Mouse (Mus musculus) limb, embryonic 14.5 days (tissue): ENCODE results near the gene Gon7. TPM values are rescaled to one million over a fixed set of nuclear protein-coding genes. Genes with fewer than 3 reads are reported as not detected.

Source experiments
- ATAC-seq: fragments of 200-750 bp; cut with Nextera tagmentation; 2 replicates; pipeline ENCODE4 v1.8.0; 2017; ENCODE audit warnings: low read depth, moderate number of reproducible peaks, moderate TSS enrichment; ENCODE audit not compliant: low FRiP score
- DNase-seq: peaks from one replicate; pipeline ENCODE4 v3.0.0-alpha.2; 2015; ENCODE audit warnings: low spot score
- H3K27ac ChIP-seq: fragments of 300-500 bp; sonication (generic); replicated peaks from 2 replicates; pipeline ENCODE4 v1.5.1; 2014; ENCODE audit warnings: low read depth, mild to moderate bottlenecking, low read length, moderate library complexity, mixed read lengths
- H3K27me3 ChIP-seq: fragments of 300-500 bp; sonication (generic); 2 replicates; pipeline ENCODE4 v1.6.1; 2014; ENCODE audit warnings: low read length, mixed read lengths; ENCODE audit not compliant: control insufficient read depth, insufficient read depth
- H3K36me3 ChIP-seq: fragments of 300-500 bp; sonication (generic); 2 replicates; pipeline ENCODE4 v1.6.1; 2014; ENCODE audit warnings: mild to moderate bottlenecking, low read length, moderate library complexity, mixed read lengths; ENCODE audit not compliant: control insufficient read depth, insufficient read depth
- H3K4me1 ChIP-seq: fragments of 300-500 bp; sonication (generic); 2 replicates; pipeline ENCODE4 v1.6.1; 2014; ENCODE audit warnings: antibody characterized with exemption, low read length, mixed read lengths; ENCODE audit not compliant: control insufficient read depth, insufficient read depth
- H3K4me2 ChIP-seq: fragments of 300-500 bp; sonication (generic); replicated peaks from 2 replicates; pipeline ENCODE4 v1.6.1; 2014; ENCODE audit warnings: low read depth, mild to moderate bottlenecking, low read length, moderate library complexity; ENCODE audit not compliant: severe bottlenecking
- H3K4me3 ChIP-seq: fragments of 300-500 bp; sonication (generic); replicated peaks from 2 replicates; pipeline ENCODE4 v1.5.1; 2014; ENCODE audit warnings: low read length
- H3K9ac ChIP-seq: fragments of 300-500 bp; sonication (generic); 2 replicates; pipeline ENCODE4 v1.6.1; 2014; ENCODE audit warnings: mild to moderate bottlenecking, low read depth, low read length, moderate library complexity; ENCODE audit not compliant: severe bottlenecking
- H3K9me3 ChIP-seq: fragments of 300-500 bp; sonication (generic); 2 replicates; pipeline ENCODE4 v1.6.1; 2016; ENCODE audit warnings: low read length; ENCODE audit not compliant: control insufficient read depth
- POLR2A ChIP-seq: fragments of 200-500 bp; IDR thresholded peaks from 2 replicates; pipeline ENCODE4 v1.8.0; 2012; ENCODE audit warnings: inconsistent platforms, mild to moderate bottlenecking, moderate library complexity, borderline replicate concordance; ENCODE audit not compliant: insufficient read depth, insufficient read length; ENCODE audit errors: extremely low read depth
- WGBS: fragments of 180-500 bp; shearing (Covaris S2); extraction: QIAGEN DNeasy Blood & Tissue Kit; methylation state at CpG from one replicate; pipeline ENCODE4 v1.1.7; 2014; 5-methylcytosine and 5-hydroxymethylcytosine counted together
- polyA plus RNA-seq, 2 experiments: library from polyadenylated mRNA; depleted of rRNA in 1 of 2; stranded (reverse) in 1 of 2; unstranded in 1 of 2; fragments of >200 nt; fragmentation: Nextera tagmentation in 1 of 2; extraction: Ambion mirVana in 1 of 2; gene quantifications; 2 replicates each; pipeline versions ENCODE4 v1.2.1 to v1.2.3; 2012 to 2014

Gon7 gene
- polyA plus RNA-seq, 2 experiments: 16.9 to 17.7 TPM

DNA sequence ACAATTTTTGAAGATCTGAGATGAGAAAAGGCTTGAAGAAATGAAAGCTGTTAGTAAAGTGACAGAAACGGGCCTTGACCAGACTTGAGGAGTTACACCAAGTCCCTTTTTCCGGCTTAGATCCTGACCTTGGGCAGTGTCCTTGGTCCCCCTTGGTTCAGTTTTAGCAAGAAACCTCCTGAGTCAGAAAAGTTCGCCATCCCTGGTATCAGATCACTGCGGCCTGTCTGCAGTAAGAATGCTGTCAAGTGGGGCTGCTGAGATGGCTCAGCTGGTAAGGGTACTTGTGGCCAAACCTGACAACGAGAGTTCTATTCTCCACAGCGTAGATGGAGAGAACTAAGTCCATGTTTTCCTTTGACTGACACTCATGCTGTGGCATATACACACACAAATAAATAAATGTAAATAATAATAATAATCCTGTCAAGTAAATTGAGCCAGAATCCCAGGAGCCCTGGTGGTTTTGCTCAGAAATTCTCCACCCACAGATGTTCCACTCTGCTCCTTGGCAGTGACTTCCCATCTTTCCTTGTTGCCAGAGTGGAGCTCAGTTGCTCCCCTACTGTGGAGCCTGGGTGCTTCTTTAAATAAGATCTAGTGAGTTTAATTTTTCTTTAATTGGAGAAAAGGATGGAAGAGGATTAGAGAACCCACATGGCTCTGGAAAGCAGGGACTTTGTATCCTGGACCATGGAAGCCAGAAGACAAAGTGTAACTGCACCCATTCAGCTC is 51.5 kb downstream of the Gon7 start:
- no peak overlapping the region for H3K4me3 ChIP-seq
- no peak for ATAC-seq
- H3K36me3 ChIP-seq: no peaks in the 10 kb centered on the region
- no peak overlapping the region for H3K9ac ChIP-seq
- no peak overlapping the region for H3K27ac ChIP-seq
- DNase-seq: no peak
- H3K27me3 ChIP-seq: no peaks in the 10 kb centered on the region
- no peak for TF ChIP-seq POLR2A
- no peaks in the 10 kb centered on the region for H3K9me3 ChIP-seq
- H3K4me2 ChIP-seq: no peak overlapping the region
- peaks cover 20% of the 10 kb centered on the region for H3K4me1 ChIP-seq
- WGBS: 70% methylated on average over 6 of the region's 6 CpGs

- Histone ChIP-seq H3K4me3 (peak overlapping the region; percentile 75), H3K27me3 (no peaks in the 10 kb centered on the region), H3K9ac (peak overlapping the region; percentile 87), H3K4me2 (peak overlapping the region; percentile 94), H3K36me3 (no peaks in the 10 kb centered on the region), H3K27ac (peak overlapping the region; percentile 70; the same call in 1 of the 2 replicates), H3K9me3 (no peaks in the 10 kb centered on the region), H3K4me1 (peaks cover 23% of the 10 kb centered on the region)
- peak; percentile 76 for DNase-seq
- WGBS: 3% methylated on average over 34 of the region's 45 CpGs
- TF ChIP-seq POLR2A: 0 out of 2 replicates have a peak, but pooled peaks have one; percentile 12
- peak; percentile 77 for ATAC-seq
Measured at GRCm38 (mm10) chr12:102705216-102705871, 52.3 kb downstream of the Gon7 start.

DNA sequence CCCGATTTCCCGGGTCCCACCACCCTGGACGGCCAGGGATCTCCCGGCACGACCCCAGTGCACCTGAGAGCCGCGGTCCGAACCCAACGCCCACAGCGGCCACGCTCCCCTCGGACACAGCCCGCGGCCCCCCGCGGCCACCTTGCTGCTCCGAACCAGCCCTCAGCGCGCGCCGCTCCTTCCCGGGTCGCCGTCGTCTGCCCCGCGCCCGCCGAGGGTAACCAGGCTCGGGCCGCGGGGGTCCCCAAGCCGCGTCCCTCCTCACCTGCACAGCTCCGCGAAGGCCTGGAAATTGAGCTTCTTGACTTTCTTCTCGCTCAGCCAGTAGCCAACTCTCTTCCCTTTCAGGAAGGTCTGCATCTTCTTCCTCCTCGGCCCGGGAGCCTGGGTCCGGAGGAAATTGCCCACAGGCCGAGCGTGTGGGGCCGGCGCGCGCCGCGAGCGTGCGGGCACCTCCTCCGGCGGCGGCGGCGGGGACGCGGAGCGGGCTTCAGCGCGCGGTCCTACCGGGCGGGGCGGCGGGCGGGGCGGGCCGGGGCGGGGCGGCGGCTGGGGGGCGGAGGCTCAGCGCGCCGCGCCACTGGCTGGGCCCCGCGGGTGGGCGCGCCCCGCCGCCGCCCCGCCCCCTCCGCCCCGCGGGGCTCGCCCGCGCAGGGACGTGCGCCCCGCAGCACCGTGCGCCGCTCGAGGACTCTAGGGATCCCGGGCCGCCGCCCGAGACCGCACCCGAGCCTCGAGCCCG is 53.0 kb downstream of the Gon7 start, which contains the start of gene Itpk1:
Itpk1 (minus strand) TSS at position 474 of the 742 bp plus-strand sequence.
- WGBS: under 1% methylated on average over 29 of the region's 105 CpGs
- DNase-seq: peak; percentile 38
- Histone ChIP-seq H3K9me3 (no peaks in the 10 kb centered on the region), H3K4me1 (peaks cover 28% of the 10 kb centered on the region), H3K4me2 (peak within 1 kb of the TSS; percentile 94), H3K36me3 (no peaks in the 10 kb centered on the region), H3K27ac (peak within 1 kb of the TSS; percentile 70; the same call in 1 of the 2 replicates), H3K4me3 (peak within 1 kb of the TSS; percentile 75), H3K9ac (peak within 1 kb of the TSS; percentile 87), H3K27me3 (no peaks in the 10 kb centered on the region)
- peak; percentile 91 for ATAC-seq
- TF ChIP-seq POLR2A: no peak

DNA sequence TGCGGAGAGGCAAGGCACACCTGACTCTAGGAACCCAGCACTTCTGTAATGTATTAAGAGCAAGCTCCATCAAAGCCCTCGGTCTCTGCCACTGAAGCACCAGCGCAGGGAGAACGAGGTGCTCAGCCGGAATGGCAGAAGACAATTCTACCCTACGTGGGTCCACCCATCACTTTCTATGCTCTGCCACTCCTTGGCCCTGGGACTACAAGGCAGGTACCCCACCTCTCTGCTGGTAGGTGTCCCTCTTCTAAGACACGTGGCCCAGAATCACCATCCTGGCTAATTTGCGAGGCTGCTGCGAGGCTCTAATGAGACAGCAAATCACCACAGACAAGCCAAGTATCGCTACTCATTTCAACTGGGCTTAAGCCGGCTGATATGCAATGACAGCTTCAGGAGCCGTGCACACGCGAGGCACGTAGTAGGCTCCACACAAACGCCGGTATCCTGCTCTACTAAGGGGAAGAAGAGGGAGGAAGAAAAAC is 53.6 kb downstream of the Gon7 start:
- WGBS: 6% methylated on average over 17 of the region's 17 CpGs
- TF ChIP-seq POLR2A: no peak
- DNase-seq: no peak
- Histone ChIP-seq H3K9me3 (no peaks in the 10 kb centered on the region), H3K4me2 (peak overlapping the region; percentile 94), H3K27ac (no peak overlapping the region), H3K4me3 (peak overlapping the region; percentile 75), H3K27me3 (no peaks in the 10 kb centered on the region), H3K4me1 (peaks cover 35% of the 10 kb centered on the region), H3K9ac (peak overlapping the region; percentile 87), H3K36me3 (no peaks in the 10 kb centered on the region)
- ATAC-seq: no peak

- Histone ChIP-seq H3K36me3 (no peaks in the 10 kb centered on the region), H3K9ac (peak overlapping the region; percentile 87), H3K9me3 (no peaks in the 10 kb centered on the region), H3K4me2 (peak overlapping the region; percentile 94), H3K4me3 (peak overlapping the region; percentile 75), H3K27me3 (no peaks in the 10 kb centered on the region), H3K27ac (no peak overlapping the region), H3K4me1 (peaks cover 40% of the 10 kb centered on the region)
- DNase-seq: no peak
- TF ChIP-seq POLR2A: no peak
- WGBS: 39% methylated on average over 6 of the region's 6 CpGs
- ATAC-seq: no peak
Measured at GRCm38 (mm10) chr12:102703441-102703840, 54.2 kb downstream of the Gon7 start.

Other genes with a start within 250 kb of the Gon7 start
- 0.08 and 0.45 TPM in 2 replicates for gene Chga, start 202.8 kb downstream of the Gon7 start, polyA plus RNA-seq (2012; rRNA removed)
- 0.23 and 0.44 TPM in 2 replicates for gene Chga, start 202.8 kb downstream of the Gon7 start, polyA plus RNA-seq (2014; fragmentation: Nextera tagmentation; extraction: Ambion mirVana)
- gene Itpk1, start 52.9 kb downstream of the Gon7 start, polyA plus RNA-seq (2012; rRNA removed): 10.3 and 12.3 TPM in 2 replicates
- 8.3 and 9.1 TPM in 2 replicates for gene Itpk1, start 52.9 kb downstream of the Gon7 start, polyA plus RNA-seq (2014; fragmentation: Nextera tagmentation; extraction: Ambion mirVana)
- gene Moap1, start 14.1 kb downstream of the Gon7 start, polyA plus RNA-seq (2012; rRNA removed): 1.9 and 2.2 TPM in 2 replicates
- gene Moap1, start 14.1 kb downstream of the Gon7 start, polyA plus RNA-seq (2014; fragmentation: Nextera tagmentation; extraction: Ambion mirVana): 17.6 and 21.9 TPM in 2 replicates
- 3.4 and 3.6 TPM in 2 replicates for gene Tmem251, start 14.0 kb downstream of the Gon7 start, polyA plus RNA-seq (2012; rRNA removed)
- gene Tmem251, start 14.0 kb downstream of the Gon7 start, polyA plus RNA-seq (2014; fragmentation: Nextera tagmentation; extraction: Ambion mirVana): 10.9 and 11.2 TPM in 2 replicates
- not detected in 2 replicates for gene Gm28051, start within 50 bp of the Gon7 start, polyA plus RNA-seq (2012; rRNA removed)
- gene Gm28051, start within 50 bp of the Gon7 start, polyA plus RNA-seq (2014; fragmentation: Nextera tagmentation; extraction: Ambion mirVana): not detected in 2 replicates
- 36.5 and 39.9 TPM in 2 replicates for gene Ubr7, start 164 bp upstream of the Gon7 start, polyA plus RNA-seq (2012; rRNA removed)
- gene Ubr7, start 164 bp upstream of the Gon7 start, polyA plus RNA-seq (2014; fragmentation: Nextera tagmentation; extraction: Ambion mirVana): 48.0 and 48.2 TPM in 2 replicates
- gene Gm20604, start 869 bp upstream of the Gon7 start, polyA plus RNA-seq (2012; rRNA removed): 16.1 and 20.4 TPM in 2 replicates
- 23.1 and 27.1 TPM in 2 replicates for gene Gm20604, start 869 bp upstream of the Gon7 start, polyA plus RNA-seq (2014; fragmentation: Nextera tagmentation; extraction: Ambion mirVana)
- gene Btbd7, start 120.7 kb upstream of the Gon7 start, polyA plus RNA-seq (2012; rRNA removed): 25.4 and 30.5 TPM in 2 replicates
- 23.0 and 24.5 TPM in 2 replicates for gene Btbd7, start 120.7 kb upstream of the Gon7 start, polyA plus RNA-seq (2014; fragmentation: Nextera tagmentation; extraction: Ambion mirVana)
- not detected in 2 replicates for gene Cox8c, start 141.5 kb upstream of the Gon7 start, polyA plus RNA-seq (2012; rRNA removed)
- gene Cox8c, start 141.5 kb upstream of the Gon7 start, polyA plus RNA-seq (2014; fragmentation: Nextera tagmentation; extraction: Ambion mirVana): not detected in 2 replicates
- 0.45 TPM in 2 replicates for gene Unc79, start 191.1 kb upstream of the Gon7 start, polyA plus RNA-seq (2012; rRNA removed)
- 0.04 and 0.19 TPM in 2 replicates for gene Unc79, start 191.1 kb upstream of the Gon7 start, polyA plus RNA-seq (2014; fragmentation: Nextera tagmentation; extraction: Ambion mirVana)